Mouse (Mus musculus) embryonic facial prominence, embryonic 11.5 days (tissue): ENCODE data around the gene Tnk2. TPM values are rescaled to one million over a fixed set of nuclear protein-coding genes. Genes with fewer than 3 reads are reported as not detected.

Experiments
- ATAC-seq: fragments of 200-750 bp; cut with Nextera tagmentation; replicated peaks from 2 replicates; pipeline ENCODE4 v1.8.0; 2017; ENCODE audit warnings: low read depth; ENCODE audit not compliant: insufficient number of reproducible peaks, low FRiP score, low TSS enrichment
- DNase-seq: peaks from one replicate; pipeline ENCODE4 v3.0.0-alpha.2; 2015; ENCODE audit warnings: low spot score
- H3K27ac ChIP-seq: fragments of 300-500 bp; sonication (generic); replicated peaks from 2 replicates; pipeline ENCODE4 v1.5.1; 2014; ENCODE audit warnings: mild to moderate bottlenecking, low read depth, low read length, control low read depth
- H3K27me3 ChIP-seq: fragments of 300-500 bp; sonication (generic); 2 replicates; pipeline ENCODE4 v1.6.1; 2014; ENCODE audit warnings: mild to moderate bottlenecking, low read length, moderate library complexity, mixed read lengths; ENCODE audit not compliant: control insufficient read depth, insufficient read depth
- H3K36me3 ChIP-seq: fragments of 300-500 bp; sonication (generic); replicated peaks from 2 replicates; pipeline ENCODE4 v1.6.1; 2014; ENCODE audit warnings: low read depth, mild to moderate bottlenecking, low read length, moderate library complexity, mixed read lengths; ENCODE audit not compliant: control insufficient read depth, insufficient read depth
- H3K4me1 ChIP-seq: fragments of 300-500 bp; sonication (generic); 2 replicates; pipeline ENCODE4 v1.6.1; 2014; ENCODE audit warnings: low read length, mixed read lengths; ENCODE audit not compliant: control insufficient read depth, insufficient read depth
- H3K4me2 ChIP-seq: fragments of 300-500 bp; sonication (generic); 2 replicates; pipeline ENCODE4 v1.6.1; 2014; ENCODE audit warnings: low read depth, mild to moderate bottlenecking, control low read depth, low read length, moderate library complexity
- H3K4me3 ChIP-seq: fragments of 300-500 bp; sonication (generic); 2 replicates; pipeline ENCODE4 v1.5.1; 2014; ENCODE audit warnings: low read depth, low read length, control low read depth
- H3K9ac ChIP-seq: fragments of 300-500 bp; sonication (generic); replicated peaks from 2 replicates; pipeline ENCODE4 v1.6.1; 2014; ENCODE audit warnings: mild to moderate bottlenecking, control low read depth, low read length
- H3K9me3 ChIP-seq: fragments of 300-500 bp; sonication (generic); replicated peaks from 2 replicates; pipeline ENCODE4 v1.6.1; 2016; ENCODE audit warnings: mild to moderate bottlenecking, low read length, inconsistent platforms, mixed read lengths; ENCODE audit not compliant: control insufficient read depth
- WGBS: fragments of 180-500 bp; shearing (Covaris S2); extraction: QIAGEN DNeasy Blood & Tissue Kit; methylation state at CpG from one replicate; pipeline ENCODE4 v1.1.7; 2014; 5-methylcytosine and 5-hydroxymethylcytosine counted together
- polyA plus RNA-seq: library from polyadenylated mRNA; unstranded; fragments of >200 nt; fragmentation: Nextera tagmentation; extraction: Ambion mirVana; gene quantifications from 2 replicates; pipeline ENCODE4 v1.2.1, GENCODE M21; 2014

Tnk2 gene
- 5.3 and 5.8 TPM in 2 replicates for polyA plus RNA-seq

- Histone ChIP-seq H3K4me2 (peak within 1 kb of the TSS; percentile 87), H3K36me3 (no peaks in the 10 kb centered on the region), H3K27me3 (no peaks in the 10 kb centered on the region), H3K9me3 (no peaks in the 10 kb centered on the region), H3K27ac (peak within 1 kb of the TSS; percentile 89), H3K9ac (peak within 1 kb of the TSS; percentile 92), H3K4me1 (peaks cover 10% of the 10 kb centered on the region), H3K4me3 (peak within 1 kb of the TSS; percentile 89)
- 0% methylated on average over 17 of the region's 40 CpGs for WGBS
- peak; percentile 92 for DNase-seq
- peak; percentile 88 for ATAC-seq
Measured at GRCm38 (mm10) chr16:32643661-32644061, at the start of gene Tnk2. TSS of gene Tnk2 (plus strand) at chr16:32643874.

- no peak for ATAC-seq
- 78% methylated on average over 5 of the region's 5 CpGs for WGBS
- H3K4me3 ChIP-seq = no peak overlapping the region
- H3K9ac ChIP-seq = no peak overlapping the region
- H3K27me3 ChIP-seq = no peaks in the 10 kb centered on the region
- no peak overlapping the region for H3K27ac ChIP-seq
- no peaks in the 10 kb centered on the region for H3K4me1 ChIP-seq
- H3K36me3 ChIP-seq = no peaks in the 10 kb centered on the region
- H3K9me3 ChIP-seq = no peaks in the 10 kb centered on the region
- no peak for DNase-seq
- no peak overlapping the region for H3K4me2 ChIP-seq
Measured at GRCm38 (mm10) chr16:32593916-32594315, 49.8 kb upstream of the Tnk2 start.

- 55% methylated on average over 5 of the region's 5 CpGs for WGBS
- H3K4me3 ChIP-seq = no peak overlapping the region
- no peaks in the 10 kb centered on the region for H3K9me3 ChIP-seq
- H3K4me1 ChIP-seq = no peaks in the 10 kb centered on the region
- no peaks in the 10 kb centered on the region for H3K27me3 ChIP-seq
- H3K27ac ChIP-seq = no peak overlapping the region
- peak; percentile 27 for DNase-seq
- no peak overlapping the region for H3K9ac ChIP-seq
- ATAC-seq = no peak
- no peaks in the 10 kb centered on the region for H3K36me3 ChIP-seq
- no peak overlapping the region for H3K4me2 ChIP-seq
Measured at GRCm38 (mm10) chr16:32594701-32595100, 49.0 kb upstream of the Tnk2 start.

GRCm38 (mm10) chr16:32595142-32595855 lies 48.4 kb upstream of the Tnk2 start:
- no peak for ATAC-seq

GRCm38 (mm10) chr16:32597909-32598381 lies 45.7 kb upstream of the Tnk2 start:
- no peak for DNase-seq
- no peaks in the 10 kb centered on the region for H3K27me3 ChIP-seq
- H3K36me3 ChIP-seq = no peaks in the 10 kb centered on the region
- no peak for ATAC-seq
- H3K27ac ChIP-seq = no peak overlapping the region
- no peaks in the 10 kb centered on the region for H3K4me1 ChIP-seq
- no peaks in the 10 kb centered on the region for H3K9me3 ChIP-seq
- WGBS = 51% methylated on average over 4 of the region's 4 CpGs
- H3K4me3 ChIP-seq = no peak overlapping the region
- H3K9ac ChIP-seq = no peak overlapping the region
- H3K4me2 ChIP-seq = no peak overlapping the region

More at GRCm38 (mm10) chr16:32595142-32595855, 48.4 kb upstream of the Tnk2 start:
- no peak for DNase-seq
- H3K4me3 ChIP-seq = no peak overlapping the region
- 86% methylated on average over 10 of the region's 10 CpGs for WGBS
- no peaks in the 10 kb centered on the region for H3K36me3 ChIP-seq
- no peaks in the 10 kb centered on the region for H3K9me3 ChIP-seq
- H3K4me1 ChIP-seq = no peaks in the 10 kb centered on the region
- no peak overlapping the region for H3K9ac ChIP-seq
- H3K27me3 ChIP-seq = no peaks in the 10 kb centered on the region
- H3K27ac ChIP-seq = no peak overlapping the region
- no peak overlapping the region for H3K4me2 ChIP-seq

GRCm38 (mm10) chr16:32599151-32599550 lies 44.5 kb upstream of the Tnk2 start:
- Histone ChIP-seq H3K36me3 (no peaks in the 10 kb centered on the region), H3K27ac (no peak overlapping the region), H3K4me3 (no peak overlapping the region), H3K9ac (no peak overlapping the region), H3K27me3 (no peaks in the 10 kb centered on the region), H3K9me3 (no peaks in the 10 kb centered on the region), H3K4me2 (no peak overlapping the region), H3K4me1 (no peaks in the 10 kb centered on the region)
- ATAC-seq = no peak
- 92% methylated on average over 1 of the region's 1 CpGs for WGBS
- DNase-seq = no peak

- ATAC-seq = no peak
- no peak overlapping the region for H3K4me3 ChIP-seq
- no peak overlapping the region for H3K9ac ChIP-seq
- H3K4me2 ChIP-seq = no peak overlapping the region
- H3K36me3 ChIP-seq = no peaks in the 10 kb centered on the region
- no peaks in the 10 kb centered on the region for H3K27me3 ChIP-seq
- 70% methylated on average over 3 of the region's 3 CpGs for WGBS
- no peaks in the 10 kb centered on the region for H3K9me3 ChIP-seq
- DNase-seq = no peak
- H3K4me1 ChIP-seq = no peaks in the 10 kb centered on the region
- no peak overlapping the region for H3K27ac ChIP-seq
Measured at GRCm38 (mm10) chr16:32602193-32602685, 41.4 kb upstream of the Tnk2 start.

GRCm38 (mm10) chr16:32607562-32608343 lies 35.9 kb upstream of the Tnk2 start:
- Histone ChIP-seq H3K9ac (no peak overlapping the region), H3K4me2 (no peak overlapping the region; the same call in 1 of the 2 replicates), H3K9me3 (no peaks in the 10 kb centered on the region), H3K4me3 (no peak overlapping the region), H3K27ac (no peak overlapping the region), H3K27me3 (no peaks in the 10 kb centered on the region), H3K36me3 (no peaks in the 10 kb centered on the region), H3K4me1 (no peaks in the 10 kb centered on the region)
- DNase-seq = no peak
- 64% methylated on average over 7 of the region's 7 CpGs for WGBS
- ATAC-seq = no peak
